Mouse (Mus musculus): ENCODE measurements around the gene Olfr301. TPM values are rescaled to one million over a fixed set of nuclear protein-coding genes. Genes with fewer than 3 reads are reported as not detected.

The Olfr301 gene
- total RNA-seq (2021): not detected
- long read RNA-seq, experiment 1: 0 reads
- long read RNA-seq, experiment 2: 0 reads

GRCm38 (mm10) chr7:86403546-86403945 is at the start of gene Olfr301:
Olfr301 (plus strand) TSS chr7:86403846.
- no peak for DNase-seq (ENCODE audit: extremely low spot score in 1 of 2, low spot score in 2 of 2)
- Histone ChIP-seq H3K4me3 (no peak within 1 kb of the TSS), H3K27ac (no peak within 1 kb of the TSS)
- TF ChIP-seq CTCF (IDR thresholded peaks at IDR 0.05): no peak
- intact Hi-C loops (cut with DNase I): no loop called here

GRCm38 (mm10) chr7:86366828-86367227 is 36.8 kb upstream of the Olfr301 start, which contains the start of gene Olfr305:
Olfr305 (minus strand) TSS chr7:86366928.
- no peak for TF ChIP-seq CTCF (IDR thresholded peaks at IDR 0.05)
- H3K27ac ChIP-seq: no peak within 1 kb of the TSS
- H3K4me3 ChIP-seq: no peak within 1 kb of the TSS
- DNase-seq (ENCODE audit: extremely low spot score in 1 of 2, low spot score in 2 of 2): no peak
- intact Hi-C loops (cut with DNase I): no loop called here

- H3K27ac ChIP-seq: no peak overlapping the region
- no peak for DNase-seq (ENCODE audit: extremely low spot score in 1 of 2, low spot score in 2 of 2)
- intact Hi-C loops (cut with DNase I): no loop called here
- no peak overlapping the region for H3K4me3 ChIP-seq
- TF ChIP-seq CTCF (IDR thresholded peaks at IDR 0.05): no peak; the same call in 1 of the 2 replicates
Observed at GRCm38 (mm10) chr7:86385769-86386168, 17.9 kb upstream of the Olfr301 start.

GRCm38 (mm10) chr7:86386558-86386957 is 17.1 kb upstream of the Olfr301 start, which contains the start of gene Olfr304:
Olfr304 (minus strand) TSS chr7:86386658.
- Histone ChIP-seq H3K27ac (no peak within 1 kb of the TSS), H3K4me3 (no peak within 1 kb of the TSS)
- no peak for TF ChIP-seq CTCF (IDR thresholded peaks at IDR 0.05)
- DNase-seq (ENCODE audit: extremely low spot score in 1 of 2, low spot score in 2 of 2): no peak
- intact Hi-C loops (cut with DNase I): no loop called here

- H3K27ac ChIP-seq: no peak within 1 kb of the TSS
- intact Hi-C loops (cut with DNase I): no loop called here
- no peak for DNase-seq (ENCODE audit: extremely low spot score in 1 of 2, low spot score in 2 of 2)
- H3K4me3 ChIP-seq: no peak within 1 kb of the TSS
- TF ChIP-seq CTCF (IDR thresholded peaks at IDR 0.05): no peak
Observed at GRCm38 (mm10) chr7:86397689-86398088, 6.0 kb upstream of the Olfr301 start, which contains the start of gene Olfr303. Olfr303 (minus strand) TSS chr7:86397789.

GRCm38 (mm10) chr7:86459621-86460020 is 56.0 kb downstream of the Olfr301 start, which contains the start of gene Olfr299:
Olfr299 (plus strand) TSS chr7:86459921.
- H3K27ac ChIP-seq: no peak within 1 kb of the TSS
- intact Hi-C loops (cut with DNase I): no loop called here
- TF ChIP-seq CTCF (IDR thresholded peaks at IDR 0.05): no peak
- no peak within 1 kb of the TSS for H3K4me3 ChIP-seq
- no peak for DNase-seq (ENCODE audit: extremely low spot score in 1 of 2, low spot score in 2 of 2)

Other genes with a start within 250 kb of the Olfr301 start
- gene Vmn2r75, start 232.1 kb upstream of the Olfr301 start, total RNA-seq (2021): not detected
- gene Vmn2r76, start 157.5 kb upstream of the Olfr301 start, total RNA-seq (2021): not detected
- not detected for gene Olfr310, start 126.7 kb upstream of the Olfr301 start, total RNA-seq (2021)
- not detected for gene Olfr309, start 90.1 kb upstream of the Olfr301 start, total RNA-seq (2021)
- not detected for gene Olfr308, start 78.2 kb upstream of the Olfr301 start, total RNA-seq (2021)
- not detected for gene Olfr307, start 66.3 kb upstream of the Olfr301 start, total RNA-seq (2021)
- not detected for gene Olfr305, start 36.9 kb upstream of the Olfr301 start, total RNA-seq (2021)
- gene Olfr304, start 17.2 kb upstream of the Olfr301 start, total RNA-seq (2021): not detected
- not detected for gene Olfr303, start 6.1 kb upstream of the Olfr301 start, total RNA-seq (2021)
- gene Olfr299, start 56.1 kb downstream of the Olfr301 start, total RNA-seq (2021): not detected
- gene Olfr298, start 88.6 kb downstream of the Olfr301 start, total RNA-seq (2021): not detected
- not detected for gene Olfr297, start 116.1 kb downstream of the Olfr301 start, total RNA-seq (2021)
- not detected for gene Olfr295, start 180.0 kb downstream of the Olfr301 start, total RNA-seq (2021)
- gene Olfr294, start 212.8 kb downstream of the Olfr301 start, total RNA-seq (2021): not detected
- not detected for gene Olfr293, start 245.2 kb downstream of the Olfr301 start, total RNA-seq (2021)